Mouse (Mus musculus): ENCODE measurements at regions not wholly inside any gene's neighbourhood (a gene's known extent, or its start where the extent isn't known, plus 50 kb on each side); places are given as distances from the start of the nearest gene placed in this dataset.

DNA sequence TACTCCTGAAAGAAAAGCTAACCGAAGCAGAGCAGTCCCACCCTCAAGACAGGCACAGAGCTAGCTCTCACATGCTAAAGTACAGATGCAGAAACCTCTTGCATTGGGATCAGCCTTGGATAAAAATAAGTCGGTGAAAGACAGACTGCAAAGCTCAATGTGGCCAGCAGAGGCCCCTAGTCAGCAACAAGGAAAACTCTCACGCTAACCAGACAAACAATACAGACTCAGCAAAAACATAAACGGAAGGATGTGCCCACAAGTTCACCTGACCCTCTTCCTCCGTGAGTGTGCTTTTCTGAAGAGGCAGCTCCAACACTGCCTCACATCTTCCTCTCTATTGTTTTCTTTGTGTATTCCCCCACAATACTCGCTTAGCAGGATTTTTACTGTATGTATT is 77.8 kb downstream of the Rpia start:
- no peak overlapping the region for H3K9ac ChIP-seq (ENCODE audit: low read depth, poor library complexity, severe bottlenecking)
- TF ChIP-seq CTCF (IDR thresholded peaks at IDR 0.05; ENCODE audit: low read depth, low read length) (peak; percentile 30), POLR2A (IDR thresholded peaks at IDR 0.05; ENCODE audit: insufficient read depth, low read length) (no peak)
- H3K9me3 ChIP-seq (replicated peaks; ENCODE audit: control insufficient read depth, insufficient read depth, low read length, poor library complexity, severe bottlenecking) = no peaks in the 10 kb centered on the region
- no peaks in the 10 kb centered on the region for H3K36me3 ChIP-seq (ENCODE audit: control insufficient read depth, insufficient read depth, low read length, poor library complexity, severe bottlenecking)
- no peak overlapping the region for H3K4me3 ChIP-seq (ENCODE audit: low read depth, low read length)
- no peak overlapping the region for H3K27ac ChIP-seq (ENCODE audit: insufficient read depth, low read length)
- H3K4me1 ChIP-seq (ENCODE audit: control insufficient read depth, insufficient read depth, low read length) = no peaks in the 10 kb centered on the region
- H3K27me3 ChIP-seq (ENCODE audit: control insufficient read depth, insufficient read depth, low read length, poor library complexity, severe bottlenecking) = no peaks in the 10 kb centered on the region

- TF ChIP-seq CTCF (IDR thresholded peaks at IDR 0.05; ENCODE audit: low read depth, low read length) (no peak), POLR2A (IDR thresholded peaks at IDR 0.05; ENCODE audit: insufficient read depth, low read length) (no peak), EP300 (IDR thresholded peaks at IDR 0.05; ENCODE audit: insufficient read depth, low read depth, low read length) (no peak)
- H3K4me1 ChIP-seq (ENCODE audit: control insufficient read depth, insufficient read depth, low read length) = no peaks in the 10 kb centered on the region
- H3K27me3 ChIP-seq (ENCODE audit: control insufficient read depth, insufficient read depth, low read length, poor library complexity, severe bottlenecking) = no peaks in the 10 kb centered on the region
- H3K36me3 ChIP-seq (ENCODE audit: control insufficient read depth, insufficient read depth, low read length, poor library complexity, severe bottlenecking) = no peaks in the 10 kb centered on the region
- no peak overlapping the region for H3K4me3 ChIP-seq (ENCODE audit: low read depth, low read length)
- no peaks in the 10 kb centered on the region for H3K9me3 ChIP-seq (replicated peaks; ENCODE audit: control insufficient read depth, insufficient read depth, low read length, poor library complexity, severe bottlenecking)
- H3K27ac ChIP-seq (ENCODE audit: insufficient read depth, low read length) = no peak overlapping the region
- no peak overlapping the region for H3K9ac ChIP-seq (ENCODE audit: low read depth, poor library complexity, severe bottlenecking)
These were observed 78.4 kb downstream of the Rpia start for GRCm38 (mm10) chr6:70713665-70714064.

GRCm38 (mm10) chr6:70713118-70713517 is 78.9 kb downstream of the Rpia start:
- Histone ChIP-seq H3K9ac (ENCODE audit: low read depth, poor library complexity, severe bottlenecking) (no peak overlapping the region), H3K4me3 (ENCODE audit: low read depth, low read length) (no peak overlapping the region), H3K27me3 (ENCODE audit: control insufficient read depth, insufficient read depth, low read length, poor library complexity, severe bottlenecking) (no peaks in the 10 kb centered on the region), H3K27ac (ENCODE audit: insufficient read depth, low read length) (no peak overlapping the region), H3K4me1 (ENCODE audit: control insufficient read depth, insufficient read depth, low read length) (no peaks in the 10 kb centered on the region), H3K36me3 (ENCODE audit: control insufficient read depth, insufficient read depth, low read length, poor library complexity, severe bottlenecking) (no peaks in the 10 kb centered on the region), H3K9me3 (replicated peaks; ENCODE audit: control insufficient read depth, insufficient read depth, low read length, poor library complexity, severe bottlenecking) (no peaks in the 10 kb centered on the region)
- no peak for TF ChIP-seq POLR2A (IDR thresholded peaks at IDR 0.05; ENCODE audit: insufficient read depth, low read length)
- no peak for TF ChIP-seq EP300 (IDR thresholded peaks at IDR 0.05; ENCODE audit: insufficient read depth, low read depth, low read length)
- TF ChIP-seq CTCF (IDR thresholded peaks at IDR 0.05; ENCODE audit: low read depth, low read length) = no peak

- no peak overlapping the region for H3K4me3 ChIP-seq (ENCODE audit: low read depth, low read length)
- H3K27me3 ChIP-seq (ENCODE audit: control insufficient read depth, insufficient read depth, low read length, poor library complexity, severe bottlenecking) = no peaks in the 10 kb centered on the region
- no peaks in the 10 kb centered on the region for H3K9me3 ChIP-seq (replicated peaks; ENCODE audit: control insufficient read depth, insufficient read depth, low read length, poor library complexity, severe bottlenecking)
- no peak overlapping the region for H3K9ac ChIP-seq (ENCODE audit: low read depth, poor library complexity, severe bottlenecking)
- no peak overlapping the region for H3K27ac ChIP-seq (ENCODE audit: insufficient read depth, low read length)
- TF ChIP-seq EP300 (IDR thresholded peaks at IDR 0.05; ENCODE audit: insufficient read depth, low read depth, low read length) (no peak), POLR2A (IDR thresholded peaks at IDR 0.05; ENCODE audit: insufficient read depth, low read length) (no peak), CTCF (IDR thresholded peaks at IDR 0.05; ENCODE audit: low read depth, low read length) (peak; percentile 58)
- H3K36me3 ChIP-seq (ENCODE audit: control insufficient read depth, insufficient read depth, low read length, poor library complexity, severe bottlenecking) = no peaks in the 10 kb centered on the region
- no peaks in the 10 kb centered on the region for H3K4me1 ChIP-seq (ENCODE audit: control insufficient read depth, insufficient read depth, low read length)
These were observed 82.5 kb downstream of the Rpia start for GRCm38 (mm10) chr6:70709338-70710055.

GRCm38 (mm10) chr6:70695596-70695995 is 96.4 kb downstream of the Rpia start:
- H3K4me1 ChIP-seq (ENCODE audit: control insufficient read depth, insufficient read depth, low read length) = no peaks in the 10 kb centered on the region
- H3K4me3 ChIP-seq (ENCODE audit: low read depth, low read length) = no peak overlapping the region
- no peak overlapping the region for H3K9ac ChIP-seq (ENCODE audit: low read depth, poor library complexity, severe bottlenecking)
- TF ChIP-seq POLR2A (IDR thresholded peaks at IDR 0.05; ENCODE audit: insufficient read depth, low read length) (no peak), CTCF (IDR thresholded peaks at IDR 0.05; ENCODE audit: low read depth, low read length) (no peak), EP300 (IDR thresholded peaks at IDR 0.05; ENCODE audit: insufficient read depth, low read depth, low read length) (no peak)
- H3K27me3 ChIP-seq (ENCODE audit: control insufficient read depth, insufficient read depth, low read length, poor library complexity, severe bottlenecking) = no peaks in the 10 kb centered on the region
- H3K27ac ChIP-seq (ENCODE audit: insufficient read depth, low read length) = no peak overlapping the region
- no peaks in the 10 kb centered on the region for H3K36me3 ChIP-seq (ENCODE audit: control insufficient read depth, insufficient read depth, low read length, poor library complexity, severe bottlenecking)
- H3K9me3 ChIP-seq (replicated peaks; ENCODE audit: control insufficient read depth, insufficient read depth, low read length, poor library complexity, severe bottlenecking) = peaks cover 26% of the 10 kb centered on the region

All from ES-Bruce4 (cell line).